Mouse (Mus musculus): ENCODE measurements around the gene Ly6g6f.

- TF ChIP-seq CTCF (IDR thresholded peaks at IDR 0.05; ENCODE audit: insufficient read depth, low read depth, low read length), result no peak
- no peak for TF ChIP-seq POLR2A (IDR thresholded peaks at IDR 0.05; ENCODE audit: insufficient read depth, low read depth, low read length)
Measured at GRCm38 (mm10) chr17:35096597-35096996, 11.2 kb upstream of the Ly6g6f start.
